Mouse (Mus musculus) embryonic facial prominence, embryonic 10.5 days (tissue): ENCODE measurements around the gene Smcr8. TPM values are rescaled to one million over a fixed set of nuclear protein-coding genes. Genes with fewer than 3 reads are reported as not detected.
A peak's percentile ranks its signal among the peaks of the same experiment; 100 is the strongest.

Experiments used
- DNase-seq: peaks from one replicate; pipeline ENCODE4 v3.0.0-alpha.2; 2017; ENCODE audit warnings: low spot score
- H3K27ac ChIP-seq: fragments of 300-500 bp; sonication (generic); replicated peaks from 2 replicates; pipeline ENCODE4 v1.5.1; 2016; ENCODE audit warnings: mild to moderate bottlenecking
- H3K27me3 ChIP-seq: fragments of 300-500 bp; sonication (generic); replicated peaks from 2 replicates; pipeline ENCODE4 v1.6.1; 2016; ENCODE audit warnings: low read depth, mild to moderate bottlenecking; ENCODE audit not compliant: poor library complexity, severe bottlenecking
- H3K36me3 ChIP-seq: fragments of 300-500 bp; sonication (generic); replicated peaks from 2 replicates; pipeline ENCODE4 v1.6.1; 2016; ENCODE audit warnings: mild to moderate bottlenecking, moderate library complexity
- H3K4me1 ChIP-seq: fragments of 300-500 bp; sonication (generic); 2 replicates; pipeline ENCODE4 v1.6.1; 2016
- H3K4me3 ChIP-seq: fragments of 300-500 bp; sonication (generic); 2 replicates; pipeline ENCODE4 v1.5.1; 2016; ENCODE audit warnings: mild to moderate bottlenecking, moderate library complexity
- H3K9me3 ChIP-seq: fragments of 300-500 bp; sonication (generic); 2 replicates; pipeline ENCODE4 v1.6.1; 2016; ENCODE audit warnings: mild to moderate bottlenecking
- WGBS: fragments of 180-500 bp; shearing (Covaris S2); methylation state at CpG from one replicate; pipeline ENCODE4 v1.1.7; 2016; 5-methylcytosine and 5-hydroxymethylcytosine counted together
- polyA plus RNA-seq: library from polyadenylated mRNA; unstranded; fragments of >200 nt; fragmentation: Nextera tagmentation; extraction: Ambion mirVana; gene quantifications from 2 replicates; pipeline ENCODE4 v1.2.1, GENCODE M21; 2016

Gene Smcr8
- polyA plus RNA-seq, 1 experiment from 2014 or later: 9.0 TPM

DNA sequence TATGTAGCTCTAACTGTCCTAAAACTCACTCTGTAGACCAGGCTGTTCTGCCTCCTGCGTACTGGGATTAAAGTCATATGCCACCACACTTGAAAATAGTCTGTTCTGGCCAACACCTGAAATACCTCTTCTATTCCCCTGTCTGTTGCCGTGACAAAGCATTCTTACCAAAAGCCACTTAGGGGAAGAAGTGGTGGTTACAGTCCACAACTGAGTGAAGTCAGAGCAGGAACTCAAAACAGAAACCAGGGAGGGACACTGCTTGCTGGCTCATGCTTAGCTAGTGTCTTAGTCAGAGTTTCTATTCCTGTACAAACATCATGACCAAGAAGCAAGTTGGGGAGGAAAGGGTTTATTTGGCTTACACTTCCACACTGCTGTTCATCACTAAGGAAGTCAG, 8.0 kb upstream of the Smcr8 start:
- 87% methylated on average over 2 of the region's 2 CpGs for WGBS
- DNase-seq: no peak
- peaks cover 22% of the 10 kb centered on the region for H3K36me3 ChIP-seq
- no peaks in the 10 kb centered on the region for H3K9me3 ChIP-seq
- H3K4me1 ChIP-seq: peaks cover 3% of the 10 kb centered on the region; the same call in 1 of the 2 replicates
- no peak overlapping the region for H3K27ac ChIP-seq
- no peak overlapping the region for H3K4me3 ChIP-seq
- H3K27me3 ChIP-seq: no peaks in the 10 kb centered on the region

DNA sequence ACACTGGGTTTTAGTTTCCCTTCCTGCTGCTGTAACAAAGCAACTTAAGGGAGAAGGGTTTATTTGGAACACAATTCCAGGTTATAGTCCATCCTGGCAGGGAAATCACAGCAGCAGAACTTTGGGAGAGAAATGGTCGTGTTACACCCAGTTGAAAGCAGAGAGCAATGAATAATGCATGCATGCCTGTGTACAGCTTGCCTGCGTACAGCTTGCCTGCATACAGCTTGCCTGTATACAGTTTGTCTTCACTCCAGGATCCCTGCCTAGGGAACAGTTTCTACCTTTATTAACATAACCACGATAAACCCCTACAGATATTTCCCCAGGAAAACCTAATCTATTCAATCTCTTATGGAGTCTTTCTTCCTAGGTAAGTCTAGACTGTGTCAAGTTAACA, 6.5 kb upstream of the Smcr8 start:
- H3K27me3 ChIP-seq: no peaks in the 10 kb centered on the region
- no peak for DNase-seq
- H3K4me3 ChIP-seq: no peak overlapping the region
- peaks cover 9% of the 10 kb centered on the region; the same call in 1 of the 2 replicates for H3K36me3 ChIP-seq
- H3K9me3 ChIP-seq: no peaks in the 10 kb centered on the region
- 88% methylated on average over 3 of the region's 3 CpGs for WGBS
- no peak overlapping the region for H3K27ac ChIP-seq
- peaks cover 14% of the 10 kb centered on the region for H3K4me1 ChIP-seq

- Histone ChIP-seq H3K9me3 (no peaks in the 10 kb centered on the region), H3K36me3 (no peaks in the 10 kb centered on the region), H3K4me3 (no peak overlapping the region), H3K27ac (no peak overlapping the region), H3K4me1 (peaks cover 21% of the 10 kb centered on the region), H3K27me3 (no peaks in the 10 kb centered on the region)
- 77% methylated on average over 4 of the region's 4 CpGs for WGBS
- no peak for DNase-seq
Observed at GRCm38 (mm10) chr11:60772161-60772560, 5.2 kb upstream of the Smcr8 start.

DNA sequence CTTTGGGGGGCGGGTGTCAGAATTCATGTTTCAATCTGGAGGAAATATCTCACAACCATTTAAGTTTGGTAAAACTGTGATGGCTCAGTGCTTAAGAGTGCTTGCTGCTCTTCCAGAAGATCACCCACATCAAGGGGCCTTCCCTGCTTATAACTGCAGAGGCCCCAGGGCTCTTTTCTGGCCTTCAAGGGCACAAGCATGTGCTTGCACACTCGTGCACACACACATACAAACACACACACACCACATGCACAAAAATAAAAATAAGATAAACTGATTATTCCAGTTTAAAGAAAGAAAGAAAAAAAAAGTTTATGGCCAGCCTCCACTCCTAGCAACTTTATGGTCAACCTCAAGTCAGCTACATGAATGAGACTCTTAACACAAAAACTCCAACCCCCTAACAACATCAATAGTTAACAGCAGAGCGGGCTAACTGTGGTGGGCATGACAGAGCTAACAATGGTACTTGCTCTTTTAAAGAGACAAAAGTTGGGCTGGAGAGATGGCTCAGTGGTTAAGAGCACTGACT, 3.1 kb upstream of the Smcr8 start:
- Histone ChIP-seq H3K27ac (no peak overlapping the region), H3K36me3 (peaks cover 9% of the 10 kb centered on the region), H3K4me1 (peaks cover 37% of the 10 kb centered on the region), H3K4me3 (no peak overlapping the region), H3K9me3 (no peaks in the 10 kb centered on the region), H3K27me3 (no peaks in the 10 kb centered on the region)
- WGBS: 92% methylated on average over 3 of the region's 3 CpGs
- no peak for DNase-seq

DNA sequence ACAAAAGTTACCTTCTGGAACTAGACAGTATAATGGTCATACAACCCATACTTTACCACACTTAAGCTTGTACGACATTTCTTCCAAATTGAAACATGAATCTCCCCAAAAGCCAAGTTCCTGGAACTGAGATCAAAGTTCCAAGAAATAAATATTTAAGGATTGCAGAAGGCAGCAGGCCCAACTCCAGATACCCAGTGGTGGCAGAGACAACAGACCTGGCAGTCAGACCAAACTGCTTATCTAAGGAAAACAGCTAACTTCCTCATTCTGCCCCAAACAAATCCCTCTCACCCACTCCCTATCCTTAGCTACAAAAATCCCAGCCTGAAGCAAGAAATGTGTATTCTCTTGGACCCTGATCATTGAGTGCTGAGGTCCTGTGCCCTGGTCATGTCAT, 2.5 kb upstream of the Smcr8 start:
- Histone ChIP-seq H3K36me3 (peaks cover 16% of the 10 kb centered on the region), H3K27me3 (no peaks in the 10 kb centered on the region), H3K4me1 (peaks cover 44% of the 10 kb centered on the region), H3K4me3 (peak overlapping the region; percentile 93; the same call in 1 of the 2 replicates), H3K27ac (no peak overlapping the region), H3K9me3 (no peaks in the 10 kb centered on the region)
- 88% methylated on average over 1 of the region's 1 CpGs for WGBS
- DNase-seq: no peak

DNA sequence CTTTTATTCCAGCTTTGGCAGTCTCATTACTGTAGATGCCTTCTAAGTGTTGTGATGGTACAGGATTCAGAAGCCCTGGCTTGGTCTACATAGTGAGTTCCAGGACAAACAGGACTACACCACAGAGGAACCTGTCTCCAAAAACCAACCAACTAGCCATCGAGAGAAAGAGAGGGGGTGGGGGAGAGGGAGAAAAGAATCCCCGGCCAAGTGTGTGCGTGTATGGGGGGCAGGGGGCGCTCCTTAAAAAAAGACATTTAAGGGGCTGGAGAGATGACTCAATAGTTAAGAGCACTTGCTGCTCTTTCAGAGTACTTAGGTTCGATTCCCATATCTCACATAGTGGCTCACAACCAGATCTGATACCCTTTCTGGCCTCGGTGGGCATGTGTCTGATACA, 1.7 kb upstream of the Smcr8 start:
- H3K27ac ChIP-seq: no peak overlapping the region
- no peaks in the 10 kb centered on the region for H3K9me3 ChIP-seq
- no peaks in the 10 kb centered on the region for H3K27me3 ChIP-seq
- no peak for DNase-seq
- 56% methylated on average over 6 of the region's 6 CpGs for WGBS
- H3K4me3 ChIP-seq: peak overlapping the region; percentile 93
- peaks cover 51% of the 10 kb centered on the region for H3K4me1 ChIP-seq
- H3K36me3 ChIP-seq: peaks cover 23% of the 10 kb centered on the region

DNA sequence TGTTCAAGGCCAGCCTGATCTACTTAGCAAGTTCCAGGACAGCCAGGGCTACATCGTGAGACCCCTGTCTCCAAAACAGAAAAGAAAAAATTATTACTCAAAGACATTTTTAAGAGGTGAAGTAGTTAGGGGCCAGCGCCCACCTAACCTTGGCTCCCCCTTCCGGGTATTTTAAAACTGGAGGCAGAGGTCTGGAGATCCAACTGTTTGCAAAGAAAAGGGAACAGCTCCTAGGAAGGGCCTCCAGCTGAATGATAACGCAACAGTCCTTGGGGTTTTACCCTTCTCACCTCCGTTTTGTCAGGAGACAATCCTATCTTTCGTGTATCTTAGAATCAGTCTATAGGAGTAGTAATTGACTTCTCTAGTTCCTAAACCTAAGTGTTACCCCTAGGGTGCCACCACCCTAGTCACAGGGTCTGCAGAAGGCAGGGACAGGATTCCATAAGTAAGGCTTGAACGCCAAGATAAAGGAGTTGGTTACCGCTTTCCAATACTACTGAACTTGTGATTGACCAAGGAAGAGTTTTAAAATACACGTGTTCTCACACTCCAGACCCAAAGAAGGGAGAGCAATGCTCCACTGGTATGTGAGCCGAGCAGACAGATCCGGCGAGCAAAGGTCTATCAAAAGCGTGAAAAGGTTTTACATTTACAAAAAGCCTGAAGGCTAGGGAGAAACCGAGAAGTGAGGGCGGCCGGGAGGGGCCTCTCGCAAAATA, 1.1 kb upstream of the Smcr8 start:
- no peaks in the 10 kb centered on the region for H3K27me3 ChIP-seq
- no peaks in the 10 kb centered on the region for H3K9me3 ChIP-seq
- 5% methylated on average over 17 of the region's 17 CpGs for WGBS
- no peak for DNase-seq
- peaks cover 30% of the 10 kb centered on the region for H3K36me3 ChIP-seq
- H3K27ac ChIP-seq: peak overlapping the region; percentile 90
- H3K4me3 ChIP-seq: peak overlapping the region; percentile 93
- peaks cover 58% of the 10 kb centered on the region for H3K4me1 ChIP-seq

- H3K27ac ChIP-seq: peak overlapping the region; percentile 90
- peaks cover 46% of the 10 kb centered on the region for H3K36me3 ChIP-seq
- no peak for DNase-seq
- no peaks in the 10 kb centered on the region for H3K9me3 ChIP-seq
- peaks cover 71% of the 10 kb centered on the region for H3K4me1 ChIP-seq
- H3K4me3 ChIP-seq: peak overlapping the region; percentile 93
- no peaks in the 10 kb centered on the region for H3K27me3 ChIP-seq
- 26% methylated on average over 16 of the region's 16 CpGs for WGBS
Observed at GRCm38 (mm10) chr11:60777801-60778370, 562 bp downstream of the Smcr8 start.

DNA sequence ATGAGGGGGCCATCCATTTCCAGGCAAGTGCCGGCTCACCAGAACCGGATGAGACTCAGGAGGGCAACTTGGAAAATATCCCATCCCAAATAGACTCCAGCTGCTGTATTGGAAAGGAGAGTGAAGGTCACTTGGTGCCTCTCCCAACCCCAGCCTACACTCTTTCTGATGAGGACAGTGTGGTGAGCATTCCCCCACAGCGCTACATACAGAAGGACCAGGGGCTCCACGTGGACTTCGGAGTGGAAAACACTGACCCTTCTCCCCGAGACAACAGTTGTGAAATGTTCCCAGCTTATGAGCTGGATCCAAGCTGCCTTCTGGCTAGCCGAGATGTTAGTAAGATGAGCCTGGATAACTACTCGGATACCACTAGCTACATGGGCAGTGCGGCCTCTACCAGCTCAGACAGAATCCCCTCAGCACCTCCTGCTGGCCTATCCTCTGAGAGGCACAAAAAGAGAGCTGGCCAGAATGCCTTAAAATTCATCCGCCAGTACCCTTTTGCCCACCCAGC, 2.4 kb downstream of the Smcr8 start:
- H3K27me3 ChIP-seq: no peaks in the 10 kb centered on the region
- peaks cover 64% of the 10 kb centered on the region for H3K36me3 ChIP-seq
- peaks cover 67% of the 10 kb centered on the region for H3K4me1 ChIP-seq
- no peak for DNase-seq
- H3K9me3 ChIP-seq: no peaks in the 10 kb centered on the region
- no peak overlapping the region for H3K27ac ChIP-seq
- peak overlapping the region; percentile 93 for H3K4me3 ChIP-seq
- WGBS: 92% methylated on average over 10 of the region's 10 CpGs

DNA sequence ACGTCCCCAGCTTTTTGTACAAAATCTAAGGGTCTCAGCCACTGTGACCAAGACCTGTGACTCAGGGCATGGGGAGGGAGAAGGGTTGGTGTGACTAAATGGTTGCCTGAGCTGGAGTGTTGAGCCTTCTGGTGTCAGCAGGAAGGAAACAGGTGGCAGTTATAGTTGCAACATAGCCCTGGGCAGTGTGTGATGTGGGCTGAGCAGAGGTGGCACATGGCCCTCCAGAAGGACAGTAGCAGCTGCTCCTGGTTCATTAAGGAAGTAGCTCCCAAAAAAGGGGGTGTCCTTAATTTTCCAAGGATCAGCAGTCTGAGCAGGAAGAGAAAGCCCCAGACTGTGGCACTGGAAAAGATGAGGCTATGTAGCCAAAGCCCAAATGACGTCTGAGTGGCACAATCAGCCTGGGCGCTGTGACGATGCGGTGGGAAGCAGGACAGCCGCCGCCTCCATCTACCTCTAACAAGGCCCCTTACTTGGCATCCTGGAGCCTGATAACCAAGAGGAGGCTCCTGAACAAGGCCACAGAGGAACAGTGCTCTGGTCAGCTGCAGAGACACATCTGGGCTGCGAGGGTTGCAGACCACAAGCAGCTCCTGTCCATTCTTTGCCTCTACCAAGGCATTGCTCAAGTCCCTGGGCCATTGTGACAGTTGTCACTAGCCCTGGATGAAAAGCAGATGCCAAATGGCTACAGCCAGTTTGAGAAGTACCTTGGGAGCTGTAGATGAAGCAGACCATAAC, 7.0 kb downstream of the Smcr8 start:
- WGBS: 94% methylated on average over 8 of the region's 8 CpGs

DNA sequence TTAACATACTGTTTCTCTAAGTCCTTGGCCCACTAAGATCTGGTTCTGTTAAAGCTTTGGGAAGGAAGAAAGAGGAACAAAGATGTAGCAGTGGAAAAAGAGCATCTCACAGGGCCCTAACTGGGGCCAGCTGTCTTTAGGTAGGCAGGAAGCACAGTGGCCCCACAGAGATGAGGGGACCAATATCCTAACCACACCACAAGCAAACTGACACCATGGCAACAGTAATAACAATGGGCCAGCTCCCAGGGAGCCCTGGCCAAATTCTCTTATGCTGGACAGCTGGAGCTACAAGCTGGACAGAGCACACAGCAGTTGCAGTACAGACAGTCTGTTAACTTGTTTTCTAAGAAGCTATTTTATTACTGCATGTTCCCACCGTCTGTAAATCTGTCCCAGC, 10.3 kb downstream of the Smcr8 start:
- no peak overlapping the region for H3K27ac ChIP-seq
- no peak overlapping the region for H3K4me3 ChIP-seq
- no peaks in the 10 kb centered on the region for H3K9me3 ChIP-seq
- 80% methylated on average over 1 of the region's 1 CpGs for WGBS
- H3K4me1 ChIP-seq: no peaks in the 10 kb centered on the region
- no peaks in the 10 kb centered on the region for H3K27me3 ChIP-seq
- H3K36me3 ChIP-seq: peaks cover 99% of the 10 kb centered on the region
- no peak for DNase-seq

More for the DNA sequence above, 7.0 kb downstream of the Smcr8 start:
- Histone ChIP-seq H3K9me3 (no peaks in the 10 kb centered on the region), H3K4me3 (no peak overlapping the region), H3K27ac (no peak overlapping the region), H3K36me3 (peaks cover 100% of the 10 kb centered on the region), H3K4me1 (peaks cover 32% of the 10 kb centered on the region), H3K27me3 (no peaks in the 10 kb centered on the region)
- no peak for DNase-seq

- Histone ChIP-seq H3K9me3 (no peaks in the 10 kb centered on the region), H3K27me3 (no peaks in the 10 kb centered on the region), H3K27ac (no peak overlapping the region), H3K36me3 (peaks cover 97% of the 10 kb centered on the region), H3K4me1 (no peaks in the 10 kb centered on the region), H3K4me3 (no peak overlapping the region)
- 66% methylated on average over 2 of the region's 2 CpGs for WGBS
- DNase-seq: no peak
Observed at GRCm38 (mm10) chr11:60790472-60790871, 13.1 kb downstream of the Smcr8 start.
